In the genomic region with DNA sequence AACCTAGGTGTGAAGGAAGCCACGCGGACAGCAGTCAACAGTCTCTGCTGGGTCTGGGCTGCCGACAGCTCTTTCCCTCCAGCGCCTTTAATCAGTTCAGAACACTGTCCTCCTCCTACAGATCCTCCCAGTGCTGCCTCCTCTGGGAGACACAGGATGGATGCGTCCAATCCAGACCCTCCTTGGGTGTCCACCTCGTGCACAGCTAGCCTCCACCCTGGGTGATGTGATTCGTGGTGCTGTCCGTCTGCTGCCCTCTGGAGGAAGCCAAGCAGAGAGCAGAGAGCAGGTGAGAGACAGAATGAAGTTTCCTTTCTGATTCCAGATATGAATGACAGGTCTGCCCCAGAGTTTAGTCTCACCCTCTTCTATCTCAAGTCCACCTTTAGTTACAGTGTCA, we compare ENCODE assay signal across 9 mouse cellular contexts. TPM values are rescaled to one million over a fixed set of nuclear protein-coding genes. Genes with fewer than 3 reads are reported as not detected.
A peak's percentile ranks its signal among the peaks of the same experiment; 100 is the strongest.
DNase-seq lines count a peak whose midpoint lies in the region; ATAC-seq and TF ChIP-seq lines count a peak whose summit lies in the region.
"Had no signal": no experiment of that assay in that cellular context is flagged by ENCODE, and none has a peak within 500 bp of the region (broad histone marks: within the 10 kb centered on the region; RNA-seq: fewer than 3 reads in every experiment).

No protein-coding gene starts in this region.

- no peaks in the 10 kb centered on the region for H3K36me3 ChIP-seq in heart, adult 2 months (ENCODE audit: control insufficient read depth, insufficient read depth, low read length)
- no peaks in the 10 kb centered on the region for H3K36me3 ChIP-seq in heart, embryonic 10.5 days
- no peaks in the 10 kb centered on the region for H3K36me3 ChIP-seq in ES-Bruce4 (ENCODE audit: control insufficient read depth, insufficient read depth, low read length, poor library complexity, severe bottlenecking)
- no peaks in the 10 kb centered on the region for H3K36me3 ChIP-seq in intestine, embryonic 15.5 days
- no peaks in the 10 kb centered on the region for H3K36me3 ChIP-seq in testis, adult 2 months (ENCODE audit: control insufficient read depth, insufficient read depth, low read length)
- H3K36me3 ChIP-seq: heart, embryonic 15.5 days had no signal

- intact Hi-C loops in heart, adult 2 months (cut with DNase I), result loop anchor here (2.0 kb wide), 1 partner anchor 199 kb away; no protein-coding TSS in a partner anchor

- peak; percentile 78 for TF ChIP-seq CTCF in heart, adult 2 months (IDR thresholded peaks at IDR 0.05)
- TF ChIP-seq CTCF in ES-Bruce4 (IDR thresholded peaks at IDR 0.05; ENCODE audit: low read depth, low read length), result peak; percentile 77
- TF ChIP-seq CTCF in testis, adult 2 months (IDR thresholded peaks at IDR 0.05; ENCODE audit: control insufficient read depth, insufficient read depth, insufficient replicate concordance, low read depth, low read length), result peak; percentile 55; the same call in 1 of the 2 replicates

- 30% methylated on average over 8 of the region's 8 CpGs for WGBS in heart, adult 2 months
- WGBS in heart, embryonic 10.5 days, result 23% methylated on average over 8 of the region's 8 CpGs
- WGBS in intestine, embryonic 15.5 days, result 29% methylated on average over 8 of the region's 8 CpGs

- no peaks in the 10 kb centered on the region for H3K79me2 ChIP-seq in heart, adult 2 months (replicated peaks; ENCODE audit: control insufficient read depth, insufficient read depth, low read length)

- no peak overlapping the region for H3K4me3 ChIP-seq in heart, adult 2 months
- no peak overlapping the region for H3K4me3 ChIP-seq in heart, embryonic 10.5 days
- no peak overlapping the region for H3K4me3 ChIP-seq in ES-Bruce4 (ENCODE audit: low read depth, low read length)
- H3K4me3 ChIP-seq in intestine, embryonic 15.5 days (replicated peaks), result no peak overlapping the region
- H3K4me3 ChIP-seq in testis, adult 2 months (ENCODE audit: control insufficient read depth, low read depth, low read length), result no peak overlapping the region
- H3K4me3 ChIP-seq: heart, embryonic 15.5 days had no signal

- no peaks in the 10 kb centered on the region for H3K4me1 ChIP-seq in heart, adult 2 months (ENCODE audit: control insufficient read depth, insufficient read depth, low read length)
- peaks cover 4% of the 10 kb centered on the region for H3K4me1 ChIP-seq in heart, embryonic 10.5 days
- no peaks in the 10 kb centered on the region for H3K4me1 ChIP-seq in ES-Bruce4 (ENCODE audit: control insufficient read depth, insufficient read depth, low read length)
- H3K4me1 ChIP-seq in intestine, embryonic 15.5 days (replicated peaks), result no peaks in the 10 kb centered on the region
- H3K4me1 ChIP-seq in testis, adult 2 months (ENCODE audit: control insufficient read depth, insufficient read depth, low read length), result no peaks in the 10 kb centered on the region
- H3K4me1 ChIP-seq: heart, embryonic 15.5 days had no signal

- H3K4me2 ChIP-seq in intestine, embryonic 15.5 days (replicated peaks), result no peak overlapping the region
- H3K4me2 ChIP-seq: heart, embryonic 15.5 days had no signal

- no peaks in the 10 kb centered on the region for H3K9me3 ChIP-seq in heart, embryonic 10.5 days
- H3K9me3 ChIP-seq in ES-Bruce4 (replicated peaks; ENCODE audit: control insufficient read depth, insufficient read depth, low read length, poor library complexity, severe bottlenecking), result no peaks in the 10 kb centered on the region
- H3K9me3 ChIP-seq in intestine, embryonic 15.5 days, result no peaks in the 10 kb centered on the region
- H3K9me3 ChIP-seq: heart, embryonic 15.5 days had no signal

- DNase-seq in heart, adult 2 months, result peak; percentile 25 to 41
- DNase-seq in heart, embryonic 10.5 days (ENCODE audit: low spot score), result no peak
- peak; percentile 61 for DNase-seq in embryo, embryonic 10 days (ENCODE audit: low spot score)
- DNase-seq in lung, postnatal 14 days, result peak; percentile 34
- DNase-seq in Muller cell, postnatal 12 days (ENCODE audit: inconsistent ontology term), result no peak

- no peak overlapping the region for H3K9ac ChIP-seq in heart, adult 2 months (ENCODE audit: low read depth, low read length)
- no peak overlapping the region for H3K9ac ChIP-seq in ES-Bruce4 (ENCODE audit: low read depth, poor library complexity, severe bottlenecking)
- no peak overlapping the region for H3K9ac ChIP-seq in intestine, embryonic 15.5 days
- H3K9ac ChIP-seq: heart, embryonic 15.5 days had no signal

- H3K27ac ChIP-seq in heart, adult 2 months, result no peak overlapping the region
- H3K27ac ChIP-seq in heart, embryonic 10.5 days, result no peak overlapping the region
- no peak overlapping the region for H3K27ac ChIP-seq in ES-Bruce4 (ENCODE audit: insufficient read depth, low read length)
- H3K27ac ChIP-seq in intestine, embryonic 15.5 days, result no peak overlapping the region
- no peak overlapping the region for H3K27ac ChIP-seq in testis, adult 2 months (ENCODE audit: control insufficient read depth, insufficient read depth, low read depth, low read length)
- H3K27ac ChIP-seq: heart, embryonic 15.5 days had no signal

- peak; percentile 63; the same call in 1 of the 2 replicates for ATAC-seq in intestine, embryonic 15.5 days

- no peaks in the 10 kb centered on the region for H3K27me3 ChIP-seq in heart, adult 2 months (ENCODE audit: control insufficient read depth, insufficient read depth, low read length)
- H3K27me3 ChIP-seq in heart, embryonic 10.5 days (ENCODE audit: insufficient read depth, poor library complexity, severe bottlenecking), result peaks cover 23% of the 10 kb centered on the region; the same call in 1 of the 2 replicates
- no peaks in the 10 kb centered on the region for H3K27me3 ChIP-seq in ES-Bruce4 (ENCODE audit: control insufficient read depth, insufficient read depth, low read length, poor library complexity, severe bottlenecking)
- no peaks in the 10 kb centered on the region for H3K27me3 ChIP-seq in intestine, embryonic 15.5 days (replicated peaks)
- H3K27me3 ChIP-seq in testis, adult 2 months (ENCODE audit: control insufficient read depth, insufficient read depth, low read length), result no peaks in the 10 kb centered on the region

- 0 out of 2 replicates have a peak, but pooled peaks have one; percentile 27 for TF ChIP-seq EP300 in heart, adult 2 months (IDR thresholded peaks at IDR 0.05; ENCODE audit: insufficient read depth, low read depth, low read length)
- TF ChIP-seq EP300 in ES-Bruce4 (IDR thresholded peaks at IDR 0.05; ENCODE audit: insufficient read depth, low read depth, low read length), result no peak

- TF ChIP-seq POLR2A in heart, adult 2 months (IDR thresholded peaks at IDR 0.05; ENCODE audit: insufficient read depth, low read depth, low read length), result no peak
- TF ChIP-seq POLR2A in ES-Bruce4 (IDR thresholded peaks at IDR 0.05; ENCODE audit: insufficient read depth, low read length), result no peak
- TF ChIP-seq POLR2A in testis, adult 2 months (IDR thresholded peaks at IDR 0.05; ENCODE audit: control insufficient read depth, low read depth, low read length), result no peak

RNA-seq across cellular contexts. Expression of a gene that starts 6.1 kb away (rescaled TPM):
- total RNA-seq in heart, adult 2 months (2021), result 10 to 100 TPM; 15.8 to 35.9 TPM
- 16.8 and 22.2 TPM in 2 replicates for polyA plus RNA-seq in heart, adult 2 months (2012; rRNA removed)
- polyA plus RNA-seq in heart, embryonic 10.5 days (2016; fragmentation: Nextera tagmentation; extraction: Ambion mirVana), result 1.6 and 4.6 TPM in 2 replicates
- polyA plus RNA-seq in ES-Bruce4 (2011; ENCODE audit: insufficient read depth, insufficient read length, low read depth, missing spikeins), result 2.7 and 3.6 TPM in 2 replicates
- 73.2 and 74.5 TPM in 2 replicates for polyA plus RNA-seq in intestine, embryonic 15.5 days (2015; fragmentation: Nextera tagmentation; extraction: Ambion mirVana)
- 5.3 and 5.8 TPM in 2 replicates for polyA plus RNA-seq in testis, adult 2 months (2012; rRNA removed)

Comparison
In these comparisons a context has a peak if more than half of its experiments do, and no peak if none do; other contexts are left out.
1. DNase-seq: peak in heart, adult 2 months (2 of 2), embryo, embryonic 10 days (single experiment) and lung, postnatal 14 days (single experiment); none in heart, embryonic 10.5 days (single experiment) and Muller cell, postnatal 12 days (single experiment).
2. Peak in every context shown above with its lines, with median percentiles within 50 percentile points of each other: CTCF ChIP-seq.